Mouse (Mus musculus): ENCODE results near the gene Ngdn.
"Not testable (repeated sequence)": the region's sequence is repeated elsewhere in the genome, so short reads cannot be mapped to it uniquely, and the experiment has no call there.

The Ngdn gene

GRCm38 (mm10) chr14:55014991-55015766, at the start of gene Ngdn:
Gene Ngdn, plus strand, starts transcription at chr14:55015454.
- DNase-seq, result peak; percentile 100

DNA sequence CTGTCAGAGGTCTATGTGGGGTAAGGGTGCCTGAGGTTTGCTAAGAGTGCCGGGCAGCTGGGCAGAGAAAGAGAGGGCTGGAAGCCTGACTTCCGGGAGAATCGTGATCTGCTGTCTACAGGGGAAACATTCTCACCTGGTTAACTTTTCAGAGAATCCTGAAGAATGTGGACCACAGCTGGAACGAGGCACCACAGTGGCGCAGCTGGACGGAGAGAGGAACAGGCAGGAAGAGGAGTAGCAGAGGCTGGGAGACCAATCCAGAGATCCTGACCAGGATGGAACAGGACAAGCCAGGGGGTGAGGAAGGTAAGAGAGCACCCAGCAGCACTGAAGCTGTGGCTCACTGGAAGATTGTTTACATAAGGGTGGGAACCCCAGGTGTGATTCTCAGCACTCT, 49.6 kb upstream of the Ngdn start:
- DNase-seq, result no peak

DNA sequence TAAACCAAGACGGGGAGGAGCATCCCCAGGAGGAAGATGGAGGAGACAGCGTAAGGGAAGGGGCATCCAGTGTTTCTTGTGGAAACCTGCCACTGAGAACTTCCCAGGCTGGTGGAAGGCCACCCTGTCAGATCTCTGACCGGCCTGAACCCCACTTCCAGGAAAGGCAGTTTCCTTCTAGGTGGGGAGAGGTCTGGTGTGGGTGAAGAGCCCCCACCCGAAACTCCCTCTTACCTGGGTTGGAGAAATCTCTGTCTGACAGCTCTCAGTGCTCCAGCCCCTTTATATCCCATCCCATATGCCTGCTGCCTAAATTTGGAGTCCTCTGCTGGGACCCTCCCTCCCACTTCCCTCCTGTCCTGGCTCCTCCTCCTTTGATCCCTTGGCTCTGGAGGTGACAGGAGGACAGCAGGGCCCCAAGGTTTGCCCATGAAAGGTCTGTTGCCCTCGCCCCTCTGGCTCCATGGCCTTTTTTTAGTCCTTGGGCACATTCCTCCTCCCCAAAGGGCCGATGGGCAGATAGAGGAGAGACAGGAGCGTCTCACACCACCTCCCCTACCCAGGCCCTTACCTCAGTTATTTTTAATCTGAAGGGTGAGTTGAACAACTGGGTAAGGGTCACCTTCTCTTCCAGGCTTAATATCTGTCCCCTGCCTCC, 48.8 kb upstream of the Ngdn start, which contains the start of gene Myh6:
Gene Myh6, minus strand, starts transcription at position 608 of the 658 bp plus-strand sequence.
- DNase-seq, result no peak

DNA sequence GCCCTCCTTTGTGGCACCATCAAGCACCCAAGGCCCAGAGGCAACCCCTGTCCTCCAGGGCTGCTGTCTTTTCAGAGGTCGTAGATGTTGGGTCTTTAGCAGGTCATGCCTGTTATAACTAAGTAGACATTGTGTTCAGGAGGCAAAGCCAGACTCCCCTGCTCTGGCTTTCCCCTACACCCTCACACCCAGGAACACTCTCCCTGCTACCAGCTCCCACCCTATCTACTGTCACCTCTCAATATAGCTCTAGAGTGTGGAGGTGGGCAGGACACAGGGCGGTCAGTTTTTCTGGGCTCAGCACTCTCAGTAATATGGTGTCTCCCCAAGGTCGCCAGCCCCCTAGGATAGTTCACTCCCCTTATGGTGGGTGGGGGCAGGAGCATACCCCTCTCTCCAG, 47.4 kb upstream of the Ngdn start:
- no peak for DNase-seq

DNA sequence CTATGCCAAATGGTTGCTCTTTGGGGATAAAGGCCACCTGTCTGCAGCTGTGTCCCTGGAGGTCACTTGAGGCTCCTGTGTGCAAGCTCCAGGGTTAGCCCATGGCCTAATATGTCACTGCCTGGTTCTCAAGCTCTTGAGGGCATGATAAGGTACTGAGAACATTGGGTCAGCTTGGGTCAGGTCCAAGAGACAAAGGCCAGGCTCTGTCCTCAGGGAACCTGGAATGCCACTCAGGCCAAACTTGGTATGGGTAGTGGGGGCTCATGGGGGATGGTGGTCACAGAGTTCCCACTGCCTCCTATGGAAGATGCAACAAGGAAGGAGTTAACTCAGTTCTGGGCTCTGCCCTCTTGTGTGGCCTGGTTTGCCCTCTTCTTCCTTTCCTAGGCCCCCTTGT, 46.9 kb upstream of the Ngdn start:
- no peak for DNase-seq

GRCm38 (mm10) chr14:54972786-54973185, 42.5 kb upstream of the Ngdn start:
- not testable (repeated sequence) for DNase-seq

GRCm38 (mm10) chr14:54974068-54974791, 41.0 kb upstream of the Ngdn start:
- DNase-seq, result peak; percentile 73

- DNase-seq, result no peak
These were observed 38.6 kb upstream of the Ngdn start, which contains the start of gene Gm17428 for GRCm38 (mm10) chr14:54976633-54977032. Gene Gm17428, plus strand, starts transcription at chr14:54976933.

- DNase-seq, result no peak
These were observed 36.6 kb upstream of the Ngdn start for GRCm38 (mm10) chr14:54978664-54979063.

DNA sequence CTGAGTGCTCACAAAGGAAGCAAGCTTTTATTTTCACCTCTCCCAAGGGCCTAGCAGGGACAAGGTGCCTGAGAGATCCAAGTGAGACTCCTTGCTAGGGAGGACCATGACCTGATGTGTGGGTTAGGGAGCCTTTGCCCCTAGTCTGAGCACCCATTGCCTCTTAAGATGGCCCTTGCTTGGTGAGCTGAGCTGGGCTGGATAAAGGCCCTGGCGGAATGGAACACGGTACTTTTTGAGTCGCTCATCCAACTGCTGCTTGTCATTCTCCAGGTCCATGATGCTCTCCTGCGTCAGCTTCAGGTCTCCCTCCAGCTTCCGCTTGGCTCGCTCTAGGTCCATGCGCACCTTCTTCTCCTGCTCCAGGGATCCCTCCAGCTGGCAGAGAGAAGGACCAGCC, 33.3 kb upstream of the Ngdn start:
- DNase-seq, result no peak

GRCm38 (mm10) chr14:54988350-54988874, 26.8 kb upstream of the Ngdn start:
- not testable (repeated sequence) for DNase-seq

GRCm38 (mm10) chr14:54988882-54989281, 26.4 kb upstream of the Ngdn start:
- no peak for DNase-seq

- DNase-seq, result no peak
These were observed 25.3 kb upstream of the Ngdn start for GRCm38 (mm10) chr14:54989886-54990441.

DNA sequence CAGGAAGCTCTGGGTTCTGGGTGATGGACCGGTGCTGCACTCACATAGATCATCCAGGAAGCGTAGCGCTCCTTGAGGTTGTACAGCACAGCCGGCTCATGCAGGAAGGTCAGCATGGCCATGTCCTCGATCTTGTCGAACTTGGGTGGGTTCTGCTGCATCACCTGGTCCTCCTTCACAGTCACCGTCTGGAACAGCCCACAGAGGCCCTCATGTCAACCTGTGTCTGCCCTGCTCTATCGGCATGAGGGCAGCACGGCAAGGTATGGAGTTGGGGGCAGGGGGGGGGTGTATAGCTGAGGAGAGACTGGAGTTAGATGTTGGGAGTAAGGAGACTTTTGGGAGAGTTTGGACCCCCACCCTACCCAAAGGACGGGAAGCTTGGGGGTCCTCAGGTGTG, 23.1 kb upstream of the Ngdn start:
- no peak for DNase-seq

DNA sequence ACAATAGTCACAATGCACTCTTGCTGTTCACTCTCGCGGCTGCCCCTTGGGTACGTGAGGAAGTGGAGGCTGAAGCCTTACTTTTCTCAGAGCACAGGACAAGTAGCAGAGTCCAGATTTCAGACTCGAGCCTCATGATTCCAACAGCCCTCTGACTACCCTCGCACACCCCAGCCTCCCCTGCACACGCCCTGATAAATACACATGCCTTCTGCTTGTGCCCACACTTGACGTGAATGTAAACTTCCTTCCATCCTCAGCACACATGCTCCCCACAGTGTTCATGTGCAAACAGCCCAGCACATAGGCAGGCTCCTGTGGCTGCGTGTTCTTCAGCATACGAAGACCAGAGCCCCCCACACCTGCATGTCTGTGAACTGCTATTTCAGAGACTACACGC, 21.6 kb upstream of the Ngdn start:
- no peak for DNase-seq

GRCm38 (mm10) chr14:54994136-54994868, 21.0 kb upstream of the Ngdn start, which contains the start of gene Myh7:
Gene Myh7, minus strand, starts transcription at chr14:54994626.
- peak; percentile 15 for DNase-seq

GRCm38 (mm10) chr14:54994869-54995186, 20.4 kb upstream of the Ngdn start:
- peak; percentile 15 for DNase-seq

GRCm38 (mm10) chr14:54995457-54996138, 19.7 kb upstream of the Ngdn start:
- peak; percentile 76 for DNase-seq

DNA sequence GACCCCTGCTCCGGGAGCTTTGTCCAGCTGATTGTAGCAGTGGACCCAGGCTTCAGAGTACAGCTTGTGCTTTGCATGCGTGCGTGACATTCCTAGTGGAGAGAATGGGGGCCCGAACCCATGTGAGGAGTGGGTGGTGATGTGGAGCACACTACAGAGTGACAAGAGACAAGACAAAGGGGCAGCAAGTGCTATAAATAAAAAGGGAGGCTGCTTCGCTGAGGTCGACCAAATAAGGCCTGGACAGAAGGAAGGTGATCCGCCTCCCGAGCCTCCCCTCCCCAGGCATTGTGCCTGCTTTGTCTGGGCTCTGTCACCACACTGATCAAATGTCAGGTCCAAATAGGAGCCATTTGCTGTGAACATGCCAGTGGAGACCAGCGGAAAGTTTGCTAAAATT, 18.5 kb upstream of the Ngdn start:
- DNase-seq, result no peak

DNA sequence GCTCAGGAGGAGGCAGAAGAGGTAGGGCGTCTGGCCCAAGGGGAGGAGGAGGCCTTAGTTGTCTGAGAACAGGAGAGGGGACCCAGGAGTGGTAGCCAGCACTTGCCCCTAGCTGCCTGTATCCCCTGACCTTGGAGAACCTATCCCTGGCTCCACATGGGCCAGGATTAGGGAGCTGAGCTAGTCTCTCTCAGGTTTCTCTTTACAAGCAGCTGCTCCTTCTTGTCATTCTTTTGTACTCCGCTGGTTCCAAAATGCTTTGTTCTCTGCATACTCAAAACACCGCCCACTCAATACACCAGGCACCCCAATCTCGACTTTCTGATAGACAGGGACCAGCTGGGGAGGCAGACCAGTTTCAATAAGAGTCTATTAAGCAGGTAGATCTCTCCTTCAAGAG, 18.0 kb upstream of the Ngdn start:
- no peak for DNase-seq

GRCm38 (mm10) chr14:54998680-54999079, 16.6 kb upstream of the Ngdn start:
- DNase-seq, result no peak

- DNase-seq, result not testable (repeated sequence)
These were observed 15.4 kb upstream of the Ngdn start for GRCm38 (mm10) chr14:54999868-55000267.

Measured in retina, postnatal 1 day (tissue).